Mouse (Mus musculus) thymus, postnatal 25 days (tissue): ENCODE data around the gene Zfp28.
"Not testable (repeated sequence)": the region's sequence is repeated elsewhere in the genome, so short reads cannot be mapped to it uniquely, and the experiment has no call there.

Experiments used
- DNase-seq: peaks from one replicate; pipeline ENCODE4 v3.0.0; 2022

The Zfp28 gene

GRCm38 (mm10) chr7:6383044-6383455 is at the start of gene Zfp28:
Gene Zfp28, plus strand, starts transcription at chr7:6383295.
- DNase-seq, result peak; percentile 93

GRCm38 (mm10) chr7:6339865-6340264 is 43.2 kb upstream of the Zfp28 start:
- DNase-seq, result no peak

- DNase-seq, result peak; percentile 47
These were observed 39.5 kb upstream of the Zfp28 start, which contains the start of gene Gm3854 for GRCm38 (mm10) chr7:6343501-6344071. Gene Gm3854, plus strand, starts transcription at chr7:6343759.

GRCm38 (mm10) chr7:6344124-6344523 is 39.0 kb upstream of the Zfp28 start:
- no peak for DNase-seq

GRCm38 (mm10) chr7:6358121-6358520 is 25.0 kb upstream of the Zfp28 start:
- no peak for DNase-seq

- no peak for DNase-seq
These were observed 24.0 kb upstream of the Zfp28 start for GRCm38 (mm10) chr7:6358937-6359590.

GRCm38 (mm10) chr7:6360477-6361060 is 22.5 kb upstream of the Zfp28 start:
- DNase-seq, result no peak

- no peak for DNase-seq
These were observed 21.3 kb upstream of the Zfp28 start for GRCm38 (mm10) chr7:6361756-6362155.

GRCm38 (mm10) chr7:6362268-6363046 is 20.6 kb upstream of the Zfp28 start:
- peak; percentile 92 for DNase-seq

GRCm38 (mm10) chr7:6363047-6363488 is 20.0 kb upstream of the Zfp28 start, which contains the start of gene Zfp78:
Gene Zfp78, plus strand, starts transcription at chr7:6363280.
- peak; percentile 79 for DNase-seq

GRCm38 (mm10) chr7:6364761-6365160 is 18.3 kb upstream of the Zfp28 start:
- no peak for DNase-seq

GRCm38 (mm10) chr7:6367185-6367584 is 15.9 kb upstream of the Zfp28 start:
- DNase-seq, result no peak

- DNase-seq, result not testable (repeated sequence)
These were observed 14.9 kb upstream of the Zfp28 start for GRCm38 (mm10) chr7:6368146-6368545.

- no peak for DNase-seq
These were observed 13.6 kb upstream of the Zfp28 start for GRCm38 (mm10) chr7:6369460-6369859.

- DNase-seq, result no peak
These were observed 10.1 kb upstream of the Zfp28 start for GRCm38 (mm10) chr7:6372993-6373392.

- DNase-seq, result no peak
These were observed 4.7 kb upstream of the Zfp28 start for GRCm38 (mm10) chr7:6378441-6378840.

- no peak for DNase-seq
These were observed 1.7 kb upstream of the Zfp28 start for GRCm38 (mm10) chr7:6381431-6381830.

- no peak for DNase-seq
These were observed 916 bp downstream of the Zfp28 start for GRCm38 (mm10) chr7:6384011-6384410.

- DNase-seq, result no peak
These were observed 3.9 kb downstream of the Zfp28 start for GRCm38 (mm10) chr7:6386995-6387394.

- DNase-seq, result no peak
These were observed 5.9 kb downstream of the Zfp28 start for GRCm38 (mm10) chr7:6388971-6389370.

- no peak for DNase-seq
These were observed 6.4 kb downstream of the Zfp28 start for GRCm38 (mm10) chr7:6389449-6389848.

GRCm38 (mm10) chr7:6397996-6398975 is 15.2 kb downstream of the Zfp28 start, which contains the start of gene Smim17:
Gene Smim17, plus strand, starts transcription at chr7:6398715.
- peak; percentile 54 for DNase-seq
